Mouse (Mus musculus): Measurements from ENCODE around the gene Opcml.
A peak's percentile ranks its signal among the peaks of the same experiment; 100 is the strongest.

DNA sequence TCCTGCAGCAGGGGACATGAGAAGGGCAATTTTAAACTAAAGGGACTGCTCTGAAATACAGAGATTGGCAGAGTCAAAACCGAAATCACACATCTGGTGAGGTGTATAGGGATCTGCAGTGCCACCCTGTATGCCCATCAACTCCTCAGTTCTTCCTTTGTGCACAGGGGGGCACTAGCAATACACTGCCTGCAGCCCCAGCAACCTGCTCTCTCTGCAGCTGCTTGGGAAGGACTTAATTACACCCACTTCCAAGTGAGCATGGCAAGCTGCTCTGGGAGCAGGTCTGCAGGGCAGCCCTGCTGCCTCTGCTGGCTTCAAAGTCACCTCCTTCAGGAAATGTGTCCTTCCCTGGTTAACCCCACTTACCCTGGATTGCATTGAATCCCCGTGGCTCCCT lies 1147.4 kb downstream of the Opcml start:
- TF ChIP-seq CTCF (IDR thresholded peaks at IDR 0.05; ENCODE audit: low read depth), result peak; percentile 24
- no peak for TF ChIP-seq EP300 (IDR thresholded peaks at IDR 0.05; ENCODE audit: low read depth)
